Mouse (Mus musculus) Patski (cell line): ENCODE data around the gene Lrrc27. TPM values are rescaled to one million over a fixed set of nuclear protein-coding genes. Genes with fewer than 3 reads are reported as not detected.

Experiments used
- ATAC-seq: fragments of 100-300 bp; one replicate; pipeline ENCODE4 v1.8.0; 2021
- CTCF ChIA-PET: fragments of 350-600 bp; sonication (Branson Sonifier 250); formaldehyde crosslinking; loops from one replicate; lab custom pipeline; 2022; ENCODE audit warnings: inconsistent platforms; lab: Charles Lee
- POLR2A ChIA-PET: fragments of 350-600 bp; sonication (Branson Sonifier 250); formaldehyde crosslinking; loops from one replicate; lab custom pipeline; 2022; ENCODE audit warnings: antibody characterized with exemption, inconsistent platforms; lab: Charles Lee
- DNase-seq: peaks from one replicate; pipeline ENCODE4 v3.0.0-alpha.2; 2011; ENCODE audit warnings: low read depth, low spot score
- H3K27me3 ChIP-seq: fragments of 371-371 bp; one replicate; pipeline ENCODE4 v1.5.1; 2021
- CTCF ChIP-seq: fragments of 100-300 bp; IDR thresholded peaks from one replicate; pipeline ENCODE4 v1.5.1; 2021
- in situ Hi-C: fragments of 300-500 bp; cut with MboI; formaldehyde crosslinking; loops from 3 replicates; pipeline ENCODE4 v1.11.1; 2018; ENCODE audit warnings: low pct_unique_long_range_greater_than_20kb, mixed read lengths
- polyA plus RNA-seq: library from polyadenylated mRNA; unstranded; gene quantifications from one replicate; pipeline ENCODE4 v1.2.3, GENCODE M21; 2021

The Lrrc27 gene
- polyA plus RNA-seq: 4.6 TPM

DNA sequence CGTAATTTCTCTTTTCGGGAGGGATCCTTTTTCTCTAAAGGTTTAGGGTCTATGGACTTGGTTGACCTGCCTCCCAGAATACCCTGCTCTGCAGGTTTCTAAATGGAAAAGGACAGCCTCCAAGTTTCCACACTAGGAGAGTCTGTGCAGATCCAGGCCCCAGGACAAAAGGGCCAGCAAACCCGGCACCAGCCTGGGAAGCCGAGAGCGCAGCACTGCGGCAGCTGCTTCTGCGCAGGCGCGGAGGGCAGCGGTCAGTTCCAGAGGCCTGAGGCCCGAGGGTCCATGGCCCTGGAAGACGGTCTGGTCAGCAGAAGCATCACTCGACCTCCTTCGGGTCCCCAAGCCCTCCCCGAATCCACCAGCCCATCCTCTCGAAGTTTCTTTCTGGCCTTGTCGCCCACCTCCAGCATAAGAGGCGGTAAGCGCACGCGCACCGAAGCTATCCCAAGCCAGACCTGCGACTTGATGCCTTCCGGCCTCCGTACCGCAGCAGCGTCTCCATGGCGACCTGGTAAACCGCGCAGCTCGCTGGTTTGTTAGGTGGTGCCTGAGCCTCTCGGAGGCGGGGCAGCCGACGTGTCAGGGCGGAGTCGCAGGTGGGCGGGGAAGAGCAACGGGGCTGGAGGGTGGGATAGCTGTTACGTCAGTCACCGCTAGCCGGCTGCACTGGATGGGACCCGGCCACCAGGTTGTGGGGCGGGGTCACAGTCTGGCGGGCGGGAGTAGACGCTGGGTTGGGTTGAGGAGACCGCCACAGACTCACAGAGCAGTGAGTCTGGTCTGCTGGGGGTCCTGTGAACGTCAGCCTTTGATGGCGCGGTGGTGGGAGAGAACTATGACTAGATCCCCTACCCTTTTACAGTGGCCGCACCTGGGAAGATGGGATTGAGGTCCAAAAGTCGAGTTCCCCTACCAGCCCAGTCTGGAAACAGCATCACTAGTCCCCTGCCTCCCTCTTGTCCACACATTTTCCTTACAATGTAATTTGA, at the start of gene Lrrc27, which contains the start of gene Stk32c:
Gene Lrrc27, plus strand, starts transcription at position 235 of the 992 bp plus-strand sequence.
Gene Stk32c, minus strand, starts transcription at position 554 of the 992 bp plus-strand sequence.
- in situ Hi-C loops: loop anchor here (25.0 kb wide), 1 partner anchor 376 kb away; the partner anchor contains the start of genes Mapk1ip1 and Ppp2r2d

GRCm38 (mm10) chr7:139164410-139164809, 48.4 kb upstream of the Lrrc27 start:
- DNase-seq (no peak), ATAC-seq (no peak)
- in situ Hi-C loops: no loop called here
- no peak for TF ChIP-seq CTCF
- peaks cover 8% of the 10 kb centered on the region for H3K27me3 ChIP-seq
- ChIA-PET CTCF (no interaction called here), POLR2A (no interaction called here)

More for the DNA sequence above, at the start of gene Lrrc27, which contains the start of gene Stk32c:
- no peaks in the 10 kb centered on the region for H3K27me3 ChIP-seq
- TF ChIP-seq CTCF: no peak
- ATAC-seq (peak; percentile 94), DNase-seq (peak; percentile 93)
- POLR2A ChIA-PET: interaction anchor here (1.0 kb wide), 1 partner anchor 14 kb away, joined by 3 read pairs; no protein-coding TSS in a partner anchor
- CTCF ChIA-PET: interaction anchor here (0.6 to 1.9 kb wide), 2 partner anchors 85 to 86 kb away, joined by 3 to 6 read pairs; no protein-coding TSS in a partner anchor

GRCm38 (mm10) chr7:139169143-139169542, 43.6 kb upstream of the Lrrc27 start:
- ChIA-PET CTCF (interaction anchor here (1.1 to 1.4 kb wide), 2 partner anchors 12 to 25 kb away, joined by 3 read pairs; no protein-coding TSS in a partner anchor), POLR2A (no interaction called here)

DNA sequence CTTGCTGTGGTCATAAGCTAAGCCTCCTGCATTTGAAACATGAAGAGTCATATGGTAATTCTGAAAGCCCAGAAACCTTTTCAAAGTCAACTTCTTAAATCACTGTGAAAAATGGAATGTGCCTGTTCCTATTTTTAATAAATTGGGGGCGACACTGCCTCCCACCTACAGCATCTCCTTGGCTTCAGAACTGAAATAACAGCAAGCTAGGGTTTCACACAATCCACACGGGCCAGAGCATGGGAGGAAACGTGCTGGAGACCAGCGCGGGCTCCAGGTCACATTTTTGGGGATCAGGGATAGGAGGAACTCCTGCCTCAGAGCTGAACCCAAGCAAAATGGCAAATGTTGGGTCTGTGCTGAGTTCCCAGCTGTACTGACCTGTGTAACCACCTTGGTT, 33.5 kb upstream of the Lrrc27 start:
- peaks cover 6% of the 10 kb centered on the region for H3K27me3 ChIP-seq
- in situ Hi-C loops: no loop called here
- TF ChIP-seq CTCF: no peak
- ATAC-seq (no peak), DNase-seq (no peak)
- POLR2A ChIA-PET: no interaction called here
- CTCF ChIA-PET: no interaction called here

More at GRCm38 (mm10) chr7:139169143-139169542, 43.6 kb upstream of the Lrrc27 start:
- in situ Hi-C loops: no loop called here
- peaks cover 8% of the 10 kb centered on the region for H3K27me3 ChIP-seq
- TF ChIP-seq CTCF: no peak
- no peak for DNase-seq
- ATAC-seq: no peak

GRCm38 (mm10) chr7:139180058-139180457, 32.7 kb upstream of the Lrrc27 start:
- DNase-seq (no peak), ATAC-seq (no peak)
- in situ Hi-C loops: no loop called here
- ChIA-PET POLR2A (no interaction called here), CTCF (no interaction called here)
- TF ChIP-seq CTCF: no peak
- peaks cover 6% of the 10 kb centered on the region for H3K27me3 ChIP-seq

GRCm38 (mm10) chr7:139184396-139184795, 28.4 kb upstream of the Lrrc27 start:
- H3K27me3 ChIP-seq: peaks cover 25% of the 10 kb centered on the region
- ChIA-PET POLR2A (no interaction called here), CTCF (no interaction called here)
- no peak for DNase-seq
- no peak for ATAC-seq
- in situ Hi-C loops: no loop called here
- TF ChIP-seq CTCF: no peak

DNA sequence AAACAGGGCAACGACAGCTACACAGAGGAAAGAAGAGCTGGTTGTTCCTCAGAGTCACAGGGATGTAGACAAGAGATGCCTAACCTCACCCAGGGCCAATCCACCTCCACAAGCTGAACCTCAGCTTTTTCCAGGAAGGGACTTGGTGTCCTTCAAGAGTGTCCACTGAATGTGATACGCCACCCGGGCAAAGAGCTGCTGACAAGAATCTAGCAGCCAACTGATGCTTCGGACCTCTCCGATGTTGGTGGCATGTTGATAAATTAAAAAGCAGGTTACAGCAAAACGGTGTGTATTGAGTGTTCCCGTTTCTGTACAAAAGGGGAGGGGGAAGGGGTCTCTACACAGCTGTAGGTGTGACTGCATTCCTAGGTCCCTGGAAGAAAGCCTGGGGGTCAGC, 27.9 kb upstream of the Lrrc27 start:
- no peak for DNase-seq

DNA sequence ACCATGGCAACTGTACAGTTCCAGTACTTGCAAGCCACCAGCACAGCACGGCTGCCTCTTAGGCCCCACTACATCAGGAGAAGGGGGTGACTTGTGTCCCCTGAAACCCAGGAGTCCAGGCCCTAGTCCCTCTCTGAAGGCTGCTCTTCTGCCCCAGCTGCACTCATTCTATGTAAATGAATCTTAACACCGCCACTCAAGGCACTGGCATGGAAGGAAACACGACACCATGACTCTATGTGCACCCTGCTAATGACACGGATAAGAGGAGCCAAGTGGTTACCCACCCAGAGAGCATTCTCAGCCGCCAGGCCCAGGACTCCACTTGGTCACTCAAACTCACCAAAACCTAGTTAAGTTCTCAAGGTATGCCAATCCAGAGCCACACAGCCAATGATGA, 26.8 kb upstream of the Lrrc27 start:
- in situ Hi-C loops: no loop called here
- no peak for ATAC-seq

More for the DNA sequence above, 27.9 kb upstream of the Lrrc27 start:
- CTCF ChIA-PET: no interaction called here
- no peak for TF ChIP-seq CTCF
- ATAC-seq: no peak
- POLR2A ChIA-PET: no interaction called here
- peaks cover 21% of the 10 kb centered on the region for H3K27me3 ChIP-seq
- in situ Hi-C loops: no loop called here

GRCm38 (mm10) chr7:139186436-139186835, 26.4 kb upstream of the Lrrc27 start:
- ATAC-seq (no peak), DNase-seq (no peak)
- CTCF ChIA-PET: no interaction called here
- peaks cover 26% of the 10 kb centered on the region for H3K27me3 ChIP-seq
- no peak for TF ChIP-seq CTCF
- POLR2A ChIA-PET: no interaction called here
- in situ Hi-C loops: no loop called here

More for the DNA sequence above, 26.8 kb upstream of the Lrrc27 start:
- ChIA-PET CTCF (no interaction called here), POLR2A (no interaction called here)
- DNase-seq: no peak
- no peak for TF ChIP-seq CTCF
- peaks cover 26% of the 10 kb centered on the region for H3K27me3 ChIP-seq

DNA sequence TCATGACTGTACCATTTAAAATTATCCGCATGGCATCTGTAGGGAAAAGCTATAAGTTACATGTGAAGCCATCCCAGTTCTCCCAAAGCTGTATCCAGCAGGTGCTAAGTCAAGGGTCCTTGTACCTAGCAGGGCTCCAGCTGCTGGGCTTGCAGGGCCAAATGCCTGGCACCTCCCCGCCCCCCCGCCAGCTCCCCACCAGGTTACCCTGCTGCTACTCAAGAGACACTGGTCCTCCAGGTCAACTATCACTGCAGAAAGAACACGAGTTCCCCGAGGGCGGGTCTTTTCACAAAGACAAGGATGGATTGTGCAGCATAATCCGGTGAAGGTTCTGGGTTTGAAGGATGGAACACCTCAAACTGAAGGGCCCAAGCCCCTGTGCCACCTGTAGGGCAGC, 25.5 kb upstream of the Lrrc27 start:
- in situ Hi-C loops: no loop called here
- DNase-seq (no peak), ATAC-seq (no peak)
- TF ChIP-seq CTCF: no peak
- CTCF ChIA-PET: no interaction called here
- POLR2A ChIA-PET: no interaction called here
- peaks cover 26% of the 10 kb centered on the region for H3K27me3 ChIP-seq
